ENCODE assay signal across 8 mouse cellular contexts in the genomic region with DNA sequence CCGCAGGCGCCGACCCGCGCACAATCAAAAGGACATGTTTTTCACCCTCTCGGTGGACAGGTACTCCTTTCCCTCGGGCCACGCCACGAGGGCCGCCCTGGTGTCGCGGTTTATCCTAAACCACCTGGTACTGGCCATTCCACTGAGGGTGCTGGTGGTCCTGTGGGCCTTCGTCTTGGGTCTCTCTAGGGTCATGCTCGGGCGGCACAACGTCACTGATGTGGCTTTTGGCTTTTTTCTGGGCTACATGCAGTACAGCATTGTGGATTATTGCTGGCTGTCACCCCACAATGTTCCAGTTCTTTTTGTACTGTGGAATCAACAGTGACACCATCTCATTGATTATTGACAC. TPM values are rescaled to one million over a fixed set of nuclear protein-coding genes. Genes with fewer than 3 reads are reported as not detected.
DNase-seq lines count a peak whose midpoint lies in the region; ATAC-seq and TF ChIP-seq lines count a peak whose summit lies in the region.

No protein-coding gene starts in this region.

- peaks cover 45% of the 10 kb centered on the region for H3K4me1 ChIP-seq in heart, embryonic 13.5 days
- H3K4me1 ChIP-seq in ES-Bruce4 (ENCODE audit: control insufficient read depth, insufficient read depth, low read length): no peaks in the 10 kb centered on the region
- peaks cover 36% of the 10 kb centered on the region for H3K4me1 ChIP-seq in forebrain, embryonic 15.5 days
- H3K4me1 ChIP-seq in liver, embryonic 16.5 days (ENCODE audit: control insufficient read depth, low read depth, low read length): peaks cover 8% of the 10 kb centered on the region

- 0 out of 2 replicates have a peak, but pooled peaks cover 3% of the 10 kb centered on the region for H3K36me3 ChIP-seq in heart, embryonic 13.5 days
- H3K36me3 ChIP-seq in ES-Bruce4 (ENCODE audit: control insufficient read depth, insufficient read depth, low read length, poor library complexity, severe bottlenecking): no peaks in the 10 kb centered on the region
- no peaks in the 10 kb centered on the region for H3K36me3 ChIP-seq in forebrain, embryonic 15.5 days
- H3K36me3 ChIP-seq in liver, embryonic 16.5 days (ENCODE audit: control insufficient read depth, insufficient read depth): no peaks in the 10 kb centered on the region

- peak overlapping the region; percentile 91 for H3K4me3 ChIP-seq in heart, embryonic 13.5 days
- H3K4me3 ChIP-seq in ES-Bruce4 (ENCODE audit: low read depth, low read length): peak overlapping the region; percentile 74
- H3K4me3 ChIP-seq in forebrain, embryonic 15.5 days: peak overlapping the region; percentile 96
- peak overlapping the region; percentile 78 for H3K4me3 ChIP-seq in liver, embryonic 16.5 days (ENCODE audit: low read depth, low read length)

- ATAC-seq in heart, embryonic 13.5 days (ENCODE audit: extremely low read depth, insufficient number of reproducible peaks, low FRiP score, low TSS enrichment): peak; percentile 51; the same call in 1 of the 2 replicates
- ATAC-seq in forebrain, embryonic 15.5 days (replicated peaks): peak; percentile 14
- ATAC-seq in liver, embryonic 16.5 days (ENCODE audit: low read depth): no peak

- H3K9me3 ChIP-seq in heart, embryonic 13.5 days: no peaks in the 10 kb centered on the region
- H3K9me3 ChIP-seq in ES-Bruce4 (replicated peaks; ENCODE audit: control insufficient read depth, insufficient read depth, low read length, poor library complexity, severe bottlenecking): no peaks in the 10 kb centered on the region
- H3K9me3 ChIP-seq in forebrain, embryonic 15.5 days: no peaks in the 10 kb centered on the region
- no peaks in the 10 kb centered on the region for H3K9me3 ChIP-seq in liver, embryonic 16.5 days (replicated peaks; ENCODE audit: control insufficient read depth, low read length)

- H3K27ac ChIP-seq in heart, embryonic 13.5 days (replicated peaks): peak overlapping the region; percentile 83
- H3K27ac ChIP-seq in ES-Bruce4 (ENCODE audit: insufficient read depth, low read length): no peak overlapping the region
- peak overlapping the region; percentile 87 for H3K27ac ChIP-seq in forebrain, embryonic 15.5 days (replicated peaks)
- no peak overlapping the region for H3K27ac ChIP-seq in liver, embryonic 16.5 days (ENCODE audit: low read length)

- no peak for DNase-seq in heart, adult 11 months
- no peak for DNase-seq in gastrocnemius, postnatal 4 days (ENCODE audit: low spot score in 2 of 2)
- DNase-seq in adrenal gland, postnatal 14 days: no peak
- no peak for DNase-seq in left cerebral cortex, adult 18-20 months (ENCODE audit: low spot score in 2 of 2)

- 8% methylated on average over 16 of the region's 16 CpGs for WGBS in heart, embryonic 13.5 days
- WGBS in forebrain, embryonic 15.5 days: 4% methylated on average over 16 of the region's 16 CpGs
- 9% methylated on average over 16 of the region's 16 CpGs for WGBS in liver, embryonic 16.5 days (ENCODE audit: insufficient replicate concordance)

- peak overlapping the region; percentile 94 for H3K9ac ChIP-seq in heart, embryonic 13.5 days
- H3K9ac ChIP-seq in ES-Bruce4 (ENCODE audit: low read depth, poor library complexity, severe bottlenecking): peak overlapping the region; percentile 85; the same call in 1 of the 2 replicates
- H3K9ac ChIP-seq in forebrain, embryonic 15.5 days (replicated peaks): peak overlapping the region; percentile 93
- peak overlapping the region; percentile 74 for H3K9ac ChIP-seq in liver, embryonic 16.5 days (ENCODE audit: low read depth, low read length)

- TF ChIP-seq EP300 in ES-Bruce4 (IDR thresholded peaks at IDR 0.05; ENCODE audit: insufficient read depth, low read depth, low read length): no peak

- TF ChIP-seq CTCF in ES-Bruce4 (IDR thresholded peaks at IDR 0.05; ENCODE audit: low read depth, low read length): no peak

- peak overlapping the region; percentile 82 for H3K4me2 ChIP-seq in heart, embryonic 13.5 days
- H3K4me2 ChIP-seq in forebrain, embryonic 15.5 days (replicated peaks): peak overlapping the region; percentile 91
- peak overlapping the region; percentile 86 for H3K4me2 ChIP-seq in liver, embryonic 16.5 days (ENCODE audit: low read depth, low read length)

- no peak for TF ChIP-seq POLR2A in ES-Bruce4 (IDR thresholded peaks at IDR 0.05; ENCODE audit: insufficient read depth, low read length)

- H3K27me3 ChIP-seq in heart, embryonic 13.5 days (replicated peaks): no peaks in the 10 kb centered on the region
- H3K27me3 ChIP-seq in ES-Bruce4 (ENCODE audit: control insufficient read depth, insufficient read depth, low read length, poor library complexity, severe bottlenecking): no peaks in the 10 kb centered on the region; the same call in 1 of the 2 replicates
- no peaks in the 10 kb centered on the region for H3K27me3 ChIP-seq in forebrain, embryonic 15.5 days
- peaks cover 11% of the 10 kb centered on the region; the same call in 1 of the 2 replicates for H3K27me3 ChIP-seq in liver, embryonic 16.5 days (ENCODE audit: control insufficient read depth, insufficient read depth, low read depth, low read length)

RNA-seq across cellular contexts. Expression of gene Plpp6, which starts 0.8 kb away (rescaled TPM):
- 6.0 and 6.4 TPM in 2 replicates for polyA plus RNA-seq in heart, embryonic 13.5 days (2015; fragmentation: Nextera tagmentation; extraction: Ambion mirVana)
- 3.4 and 5.6 TPM in 2 replicates for polyA plus RNA-seq in ES-Bruce4 (2011; ENCODE audit: insufficient read depth, insufficient read length, low read depth, missing spikeins)
- polyA plus RNA-seq in forebrain, embryonic 15.5 days (2015; fragmentation: Nextera tagmentation; extraction: Ambion mirVana): 8.4 and 8.8 TPM in 2 replicates
- polyA plus RNA-seq in liver, embryonic 16.5 days (2015; fragmentation: Nextera tagmentation; extraction: Ambion mirVana): 2.3 and 2.6 TPM in 2 replicates
- 1 to 10 TPM; 4.6 to 4.8 TPM for total RNA-seq in gastrocnemius, postnatal 4 days (2021)
- total RNA-seq in adrenal gland, postnatal 14 days (2021): 22.8 and 27.4 TPM in 2 replicates
- total RNA-seq in left cerebral cortex, adult 18-20 months (2021): 10 to 100 TPM; 52.1 to 52.3 TPM

RNA-seq across cellular contexts. Expression of gene 4430402I18Rik, which starts 3.1 kb away (rescaled TPM):
- polyA plus RNA-seq in heart, embryonic 13.5 days (2015; fragmentation: Nextera tagmentation; extraction: Ambion mirVana): 5.3 and 6.8 TPM in 2 replicates
- 0.72 and 1.7 TPM in 2 replicates for polyA plus RNA-seq in ES-Bruce4 (2011; ENCODE audit: insufficient read depth, insufficient read length, low read depth, missing spikeins)
- polyA plus RNA-seq in forebrain, embryonic 15.5 days (2015; fragmentation: Nextera tagmentation; extraction: Ambion mirVana): 2.4 TPM in 2 replicates
- 1.5 and 2.9 TPM in 2 replicates for polyA plus RNA-seq in liver, embryonic 16.5 days (2015; fragmentation: Nextera tagmentation; extraction: Ambion mirVana)
- 1 to 10 TPM; 4.4 to 8.6 TPM for total RNA-seq in gastrocnemius, postnatal 4 days (2021)
- total RNA-seq in adrenal gland, postnatal 14 days (2021): 11.4 and 12.2 TPM in 2 replicates
- 1 to 10 TPM; 6.8 to 7.5 TPM for total RNA-seq in left cerebral cortex, adult 18-20 months (2021)

RNA-seq across cellular contexts. Expression of gene Cdc37l1, which starts 25.6 kb away (rescaled TPM):
- 27.3 and 30.6 TPM in 2 replicates for polyA plus RNA-seq in heart, embryonic 13.5 days (2015; fragmentation: Nextera tagmentation; extraction: Ambion mirVana)
- 58.9 and 59.3 TPM in 2 replicates for polyA plus RNA-seq in ES-Bruce4 (2011; ENCODE audit: insufficient read depth, insufficient read length, low read depth, missing spikeins)
- 55.8 and 58.1 TPM in 2 replicates for polyA plus RNA-seq in forebrain, embryonic 15.5 days (2015; fragmentation: Nextera tagmentation; extraction: Ambion mirVana)
- 9.9 and 10.2 TPM in 2 replicates for polyA plus RNA-seq in liver, embryonic 16.5 days (2015; fragmentation: Nextera tagmentation; extraction: Ambion mirVana)
- total RNA-seq in gastrocnemius, postnatal 4 days (2021): 10 to 100 TPM; 33.2 to 39.2 TPM
- total RNA-seq in adrenal gland, postnatal 14 days (2021): 43.0 and 50.8 TPM in 2 replicates
- 100 to 1,000 TPM in 1 of 2 experiments, 10 to 100 TPM in 1; 99.4 to 102 TPM for total RNA-seq in left cerebral cortex, adult 18-20 months (2021)

Comparison
In these comparisons a context has a peak if more than half of its experiments do, and no peak if none do; other contexts are left out.
1. H3K27ac ChIP-seq: peak in heart, embryonic 13.5 days (single experiment) and forebrain, embryonic 15.5 days (single experiment); none in ES-Bruce4 (single experiment) and liver, embryonic 16.5 days (single experiment).
2. Peak in every context shown above with its lines, with median percentiles within 50 percentile points of each other: H3K4me2 ChIP-seq, H3K4me3 ChIP-seq and H3K9ac ChIP-seq.